Mouse (Mus musculus) olfactory bulb, adult 2 months (tissue): ENCODE results near the gene Gm10490.

Experiments used
- CTCF ChIP-seq: fragments of 200-500 bp; IDR thresholded peaks from 2 replicates; pipeline ENCODE4 v1.5.1; 2012; ENCODE audit warnings: low read depth, mild to moderate bottlenecking, low read length, moderate library complexity; ENCODE audit not compliant: insufficient read depth
- POLR2A ChIP-seq: fragments of 200-500 bp; IDR thresholded peaks from 2 replicates; pipeline ENCODE4 v1.6.1; 2012; ENCODE audit warnings: mild to moderate bottlenecking, low read depth, low read length, moderate library complexity; ENCODE audit not compliant: insufficient read depth

DNA sequence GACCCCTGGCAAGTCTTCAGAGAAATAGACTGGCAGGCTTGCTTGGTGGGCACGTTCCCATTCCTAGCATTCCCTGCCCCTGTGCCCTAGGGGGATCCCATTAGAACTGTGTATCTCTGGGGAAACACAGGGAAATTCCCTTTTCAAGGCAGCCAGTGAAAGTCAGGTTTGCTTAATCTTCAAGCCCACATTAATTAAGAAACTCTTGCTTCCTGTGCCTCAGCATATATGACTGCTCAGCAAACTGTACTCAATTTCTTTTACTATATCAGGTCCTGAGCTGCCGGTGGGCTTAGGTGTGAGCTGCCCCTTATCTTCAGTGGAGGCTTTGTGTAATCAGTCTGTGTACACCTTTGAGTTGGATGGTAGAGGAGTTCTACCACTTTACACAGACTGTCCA, 43.6 kb upstream of the Gm10490 start:
- no peak for TF ChIP-seq CTCF
- TF ChIP-seq POLR2A, result no peak
